Mouse (Mus musculus) gonadal fat pad, adult 2 months (tissue): Measurements from ENCODE around the gene Lime1. TPM values are rescaled to one million over a fixed set of nuclear protein-coding genes. Genes with fewer than 3 reads are reported as not detected.

ENCODE experiments used
- DNase-seq: peaks from one replicate; pipeline ENCODE4 v3.0.0-alpha.2; 2012; ENCODE audit warnings: low read depth
- polyA plus RNA-seq: library from polyadenylated mRNA; depleted of rRNA; stranded (reverse); fragments of >200 nt; gene quantifications from 2 replicates; pipeline ENCODE4 v1.2.3, GENCODE M21; 2012; rRNA removed

Lime1 gene
- polyA plus RNA-seq = 38.2 and 50.2 TPM in 2 replicates

DNA sequence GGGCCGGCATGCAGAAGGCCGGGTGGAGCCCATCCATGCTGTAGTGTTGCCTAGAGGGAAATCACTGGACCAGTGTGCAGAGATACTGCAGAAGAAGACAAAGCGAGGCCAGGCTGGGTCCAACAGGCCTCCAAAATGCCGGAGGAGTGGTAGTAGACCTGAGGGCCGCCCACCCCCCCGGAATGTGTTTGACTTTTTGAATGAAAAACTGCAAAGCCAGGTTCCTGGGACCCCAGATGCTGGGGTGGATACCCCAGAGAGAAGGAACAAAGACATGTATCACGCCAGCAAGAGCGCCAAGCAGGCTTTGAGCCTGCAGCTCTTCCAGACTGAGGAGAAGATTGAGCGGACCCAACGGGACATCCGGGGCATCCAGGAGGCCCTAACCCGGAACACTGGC lies at the start of gene Lime1:
Gene Lime1 (plus strand): TSS at position 301 of the 400 bp plus-strand sequence.
- no peak for DNase-seq

DNA sequence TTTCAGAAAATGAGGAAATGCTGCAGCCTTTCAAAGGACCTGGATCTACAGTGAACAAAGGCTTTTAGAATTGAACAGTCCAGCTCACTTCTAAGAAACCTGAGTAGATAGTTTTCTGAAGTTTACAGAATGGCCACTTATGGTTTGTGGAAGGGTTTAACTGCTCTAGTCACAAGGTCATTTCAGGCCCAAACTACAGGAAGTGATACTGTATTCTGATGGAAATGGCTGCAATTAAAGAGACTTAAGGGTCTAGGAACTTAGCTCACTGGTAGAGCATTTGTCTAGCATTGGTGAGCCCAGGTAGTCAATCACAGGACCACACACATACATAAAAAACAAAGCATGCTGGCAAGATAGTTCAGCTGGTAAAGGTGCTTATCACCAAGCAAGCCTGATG lies 47.3 kb upstream of the Lime1 start:
- no peak for DNase-seq

DNA sequence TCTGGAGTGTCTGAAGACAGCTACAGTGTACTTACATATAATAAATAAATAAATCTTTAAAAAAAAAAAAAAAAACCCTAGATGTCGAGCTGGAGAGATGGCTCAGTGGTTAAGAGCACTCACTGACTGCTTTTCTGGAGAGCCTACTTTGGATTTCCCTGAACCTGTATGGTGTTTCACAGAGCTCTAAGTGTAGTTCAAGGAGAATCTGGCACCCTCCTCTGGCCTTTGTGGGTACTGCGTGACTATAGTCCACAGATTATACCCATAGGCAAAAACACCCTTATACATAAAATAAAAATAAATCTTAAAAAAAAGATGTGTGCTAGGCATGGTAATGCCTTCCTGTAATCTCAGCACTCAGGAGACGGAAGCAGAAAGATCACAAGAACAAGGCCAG lies 45.9 kb upstream of the Lime1 start:
- DNase-seq = no peak

DNA sequence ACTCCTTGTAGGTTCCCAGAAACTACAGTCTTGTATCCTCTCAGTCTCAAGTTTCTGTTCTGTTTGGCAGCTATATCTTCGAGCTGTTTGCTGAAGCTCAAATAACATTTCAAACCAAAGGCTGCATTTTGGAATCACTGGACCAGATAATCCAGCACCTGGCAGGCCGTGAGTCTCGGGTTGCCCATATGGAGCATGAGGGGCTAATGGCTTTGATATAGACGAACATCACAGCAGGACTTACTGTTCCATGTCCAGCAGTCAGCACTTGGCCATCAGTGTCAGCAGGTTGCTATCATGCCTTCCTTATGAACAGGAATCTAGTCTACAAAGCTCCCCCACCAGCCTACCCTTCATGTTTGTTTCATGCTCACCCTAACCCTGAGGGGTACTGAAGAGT lies 39.5 kb upstream of the Lime1 start:
- DNase-seq = no peak

DNA sequence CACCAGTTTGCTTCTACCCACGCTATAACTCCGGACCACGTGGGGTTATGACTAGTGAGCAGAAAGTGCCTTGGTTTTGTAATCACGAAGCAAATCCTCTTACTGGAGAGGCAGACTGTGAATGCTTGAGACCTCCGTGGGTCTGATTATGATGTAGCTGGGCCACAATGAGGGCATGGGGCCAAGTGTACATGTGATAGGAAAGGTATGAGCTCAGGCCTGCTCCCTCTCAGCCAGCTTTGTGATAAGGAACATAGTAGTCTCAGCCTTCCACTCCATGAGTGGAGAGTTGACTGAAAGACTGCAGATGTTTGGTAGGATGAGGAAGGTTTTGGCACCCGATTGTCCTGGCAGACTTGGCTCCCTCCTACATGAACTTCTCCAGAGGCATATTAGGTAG lies 37.1 kb upstream of the Lime1 start:
- DNase-seq = no peak

DNA sequence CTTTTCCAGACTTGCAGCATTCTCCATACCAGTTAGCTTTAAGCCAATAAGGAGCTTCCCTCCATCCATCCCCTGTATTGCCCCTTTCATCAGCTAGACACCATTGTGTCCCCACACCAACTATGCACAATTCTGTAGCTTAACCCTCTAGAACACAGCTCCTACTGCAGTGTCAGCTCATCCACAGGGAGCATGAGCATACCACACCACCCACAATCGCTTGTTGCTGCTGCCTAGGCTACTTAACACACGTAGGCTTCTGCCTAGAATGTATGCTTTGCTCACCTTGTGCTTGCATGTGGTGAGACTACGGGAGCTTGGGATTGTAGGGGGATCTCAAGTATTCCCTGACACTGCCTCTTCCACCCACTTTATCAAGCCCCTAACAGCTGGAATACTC lies 23.1 kb upstream of the Lime1 start:
- DNase-seq = no peak

DNA sequence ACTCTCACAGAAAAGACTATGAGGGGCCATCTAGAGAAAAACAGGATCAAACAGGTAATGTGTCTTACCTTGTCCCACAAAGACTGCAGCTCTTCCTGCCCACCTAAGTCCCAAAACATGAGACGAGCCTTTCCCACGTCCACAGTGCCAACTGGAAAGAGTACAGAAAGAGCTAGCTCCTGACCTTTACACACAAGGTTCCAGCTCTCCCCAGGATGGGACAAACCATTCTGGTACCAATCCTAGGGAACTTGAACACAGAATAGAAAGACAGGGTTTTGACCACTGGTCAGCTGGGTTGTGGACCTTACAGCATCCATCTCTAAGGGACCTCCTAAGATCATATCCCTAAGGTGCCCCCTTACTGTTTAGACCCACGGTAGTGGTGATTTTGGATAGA lies 15.9 kb upstream of the Lime1 start:
- DNase-seq = no peak

DNA sequence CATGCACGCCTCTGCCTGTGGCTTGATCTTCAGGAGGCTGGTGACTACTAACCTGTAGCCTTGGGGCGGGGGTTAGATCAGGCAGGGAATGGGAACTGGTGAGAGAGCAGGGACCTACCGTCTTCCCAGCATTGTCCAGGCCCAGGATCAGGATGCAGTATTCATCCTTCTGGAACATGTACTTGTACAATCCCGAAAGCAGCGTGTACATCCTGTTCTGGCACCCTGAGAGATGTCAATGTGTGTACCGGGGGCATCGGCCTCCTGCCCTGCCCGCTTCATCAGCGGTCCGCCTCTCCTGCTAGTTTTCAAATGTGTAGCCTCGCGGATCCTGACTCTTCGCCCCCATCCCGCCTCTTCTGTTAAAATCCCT lies 15.4 kb upstream of the Lime1 start:
- DNase-seq = no peak

DNA sequence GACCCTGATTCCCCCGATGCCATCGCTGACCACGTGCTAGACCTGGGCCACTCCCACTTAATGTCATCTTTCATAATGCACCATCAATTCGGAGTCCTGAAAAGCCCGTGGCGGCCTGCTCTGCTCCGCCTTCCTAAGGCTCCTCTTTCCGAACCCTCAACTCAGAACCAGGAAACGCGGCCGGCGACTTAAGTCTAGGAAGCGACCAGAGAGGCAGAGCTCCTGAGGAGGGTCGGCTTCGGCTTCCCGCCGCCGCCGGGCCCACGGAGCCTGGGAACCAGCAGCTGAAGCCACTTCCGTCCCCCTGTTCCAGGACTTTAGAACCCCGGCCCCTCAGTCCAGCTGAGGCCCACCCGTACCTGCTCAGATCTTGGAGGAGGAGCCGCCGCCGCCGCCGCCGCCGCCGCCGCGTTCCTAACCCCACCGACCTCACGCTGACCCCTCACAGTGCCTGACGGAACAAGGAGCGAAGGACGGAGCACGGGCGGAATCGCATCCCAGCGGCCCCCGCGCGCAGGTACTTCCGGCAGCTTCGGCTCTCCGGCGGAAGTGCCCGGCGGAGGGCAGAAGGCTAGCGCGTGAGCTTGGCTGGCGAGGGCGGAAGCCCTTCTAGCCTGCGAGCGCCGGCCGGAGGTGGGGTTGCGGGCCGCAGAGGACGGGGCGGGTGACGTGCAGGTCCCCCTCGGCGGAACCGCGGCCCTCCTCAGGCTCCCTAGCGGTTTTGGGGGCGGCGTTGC lies 14.8 kb upstream of the Lime1 start, which contains the start of the genes Zgpat and Arfrp1:
Gene Zgpat (plus strand): TSS at position 69 of the 737 bp plus-strand sequence.
Gene Arfrp1 (minus strand): TSS at position 545 of the 737 bp plus-strand sequence.
- DNase-seq = no peak

DNA sequence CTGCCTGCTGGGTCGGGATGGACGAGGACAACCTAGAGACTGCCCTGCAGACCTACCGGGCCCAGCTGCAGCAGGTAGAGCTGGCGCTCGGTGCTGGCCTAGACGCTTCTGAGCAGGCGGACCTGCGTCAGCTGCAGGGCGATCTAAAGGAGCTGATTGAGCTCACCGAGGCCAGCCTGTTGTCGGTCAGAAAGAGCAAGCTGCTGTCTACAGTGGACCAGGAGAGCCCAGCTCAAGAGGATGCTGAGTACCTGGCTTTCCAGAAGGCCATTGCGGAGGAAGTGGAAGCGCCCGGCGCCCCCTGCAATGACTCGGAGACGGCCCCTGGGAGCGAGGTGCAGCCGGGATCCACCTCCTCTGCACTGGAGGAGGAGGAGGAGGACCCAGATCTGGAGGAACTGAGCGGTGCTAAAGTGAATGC lies 14.2 kb upstream of the Lime1 start:
- DNase-seq = no peak

DNA sequence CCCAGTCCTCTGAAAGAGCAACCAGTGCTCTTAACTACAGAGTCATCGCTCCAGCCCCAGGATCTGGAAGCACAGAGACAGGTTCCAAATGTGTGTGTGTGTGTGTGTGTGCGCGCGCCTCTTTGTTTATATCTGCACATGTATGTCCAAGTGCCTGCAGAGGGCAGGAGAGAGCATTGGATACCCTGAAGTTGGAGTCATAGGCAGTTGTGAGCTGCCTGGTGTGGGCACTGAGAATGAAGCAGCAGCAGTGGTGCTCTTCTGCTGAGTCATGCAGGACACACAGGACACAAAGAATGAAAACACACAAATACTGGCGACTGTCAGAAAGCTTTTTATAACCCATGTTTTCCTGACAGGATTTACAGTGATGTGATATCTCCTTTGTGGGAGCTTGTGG lies 9.9 kb upstream of the Lime1 start:
- DNase-seq = no peak

DNA sequence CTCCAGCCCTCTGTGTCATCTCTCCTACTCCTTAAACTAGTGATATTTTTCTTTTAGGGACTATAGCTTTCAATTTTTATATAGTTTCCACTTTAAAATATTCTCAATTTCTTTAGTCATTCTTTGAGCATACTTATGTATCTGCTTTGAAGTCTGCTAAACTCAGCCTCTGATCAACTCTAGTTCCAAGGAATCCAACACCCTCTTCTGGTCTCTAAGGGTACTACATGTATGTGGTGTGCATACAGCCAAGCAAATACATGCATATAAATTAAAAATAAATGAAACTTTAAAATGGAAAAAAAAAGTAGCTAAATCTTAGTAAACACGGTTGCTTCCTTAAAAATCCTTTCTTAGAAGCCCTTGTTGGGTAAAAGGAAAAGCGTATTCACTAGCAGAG lies 4.1 kb upstream of the Lime1 start:
- DNase-seq = no peak

DNA sequence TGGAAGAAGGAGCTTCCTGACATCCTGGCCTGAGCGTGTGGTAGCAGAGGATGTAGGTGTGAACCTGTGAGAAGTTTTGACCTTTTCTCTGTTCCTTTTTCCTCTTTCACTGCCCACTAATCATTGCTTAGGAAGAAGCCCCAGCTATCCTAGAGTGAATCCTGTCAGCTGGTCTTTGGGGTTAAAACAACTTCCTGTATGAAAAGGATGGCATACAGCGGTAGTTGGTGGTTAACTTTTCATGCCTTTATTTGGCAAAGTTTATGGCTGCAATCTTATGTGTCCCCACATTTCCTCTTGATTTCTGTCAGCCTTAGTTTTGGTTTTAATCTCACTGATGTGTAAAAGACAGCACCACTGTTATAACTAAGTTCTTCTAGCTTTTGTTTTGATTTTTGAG lies 2.6 kb upstream of the Lime1 start:
- no peak for DNase-seq

DNA sequence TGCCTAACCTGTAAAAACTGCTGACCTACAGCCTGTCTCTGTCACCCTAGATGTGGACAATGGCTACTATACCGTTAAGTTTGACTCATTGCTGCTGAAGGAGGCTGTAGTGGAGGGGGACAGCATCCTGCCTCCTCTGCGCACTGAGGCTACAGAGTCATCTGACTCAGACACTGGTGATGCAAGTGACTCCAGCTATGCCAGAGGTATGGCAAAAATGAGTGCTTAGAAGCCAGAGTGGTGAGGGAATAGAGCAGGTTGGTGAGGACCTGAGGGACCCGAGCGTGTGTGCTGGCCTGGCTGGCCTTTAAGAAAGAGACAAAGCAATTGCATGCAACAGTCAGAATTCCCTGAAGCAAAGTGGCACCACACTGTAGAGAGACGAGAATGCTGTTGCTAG lies 1.2 kb upstream of the Lime1 start:
- DNase-seq = no peak

DNA sequence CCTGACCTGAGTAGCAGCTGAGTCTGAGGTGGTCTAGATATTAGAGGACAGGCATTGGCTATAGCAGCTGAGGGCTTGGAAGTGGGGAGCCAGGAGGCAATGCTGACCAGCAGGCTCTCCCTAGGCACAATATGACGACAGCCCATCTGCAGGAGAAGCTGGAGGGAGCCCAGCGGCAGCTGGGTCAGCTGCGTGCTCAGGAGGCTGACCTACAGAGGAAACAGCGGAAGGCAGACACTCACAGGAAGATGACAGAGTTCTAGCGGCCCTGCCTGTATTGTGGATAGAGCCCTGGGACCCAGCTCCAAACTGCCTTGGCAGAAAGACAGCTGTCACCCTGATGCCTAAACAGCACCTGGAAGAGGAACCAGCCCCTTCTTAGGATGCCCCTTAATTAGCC lies 373 bp downstream of the Lime1 start:
- DNase-seq = no peak

DNA sequence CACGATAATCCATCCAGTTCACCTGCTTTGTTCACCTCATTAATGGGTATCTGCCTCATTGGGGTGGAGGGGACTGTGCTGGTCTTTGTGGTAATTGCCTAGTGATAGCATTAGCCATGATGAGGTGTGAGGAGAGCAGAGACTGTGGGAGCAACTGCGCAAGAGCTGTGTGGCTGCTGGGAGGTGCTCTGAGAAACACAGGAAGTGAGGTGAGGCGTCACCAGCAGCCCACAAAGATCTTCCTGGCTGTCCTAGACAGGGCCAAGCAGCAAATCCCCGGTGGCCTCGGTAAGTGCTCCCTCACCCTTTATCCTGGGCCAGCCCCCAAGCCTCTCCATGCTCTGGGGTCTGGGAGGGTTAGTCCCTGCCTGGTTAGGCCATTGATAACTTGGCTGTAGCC lies 1.2 kb downstream of the Lime1 start:
- no peak for DNase-seq

DNA sequence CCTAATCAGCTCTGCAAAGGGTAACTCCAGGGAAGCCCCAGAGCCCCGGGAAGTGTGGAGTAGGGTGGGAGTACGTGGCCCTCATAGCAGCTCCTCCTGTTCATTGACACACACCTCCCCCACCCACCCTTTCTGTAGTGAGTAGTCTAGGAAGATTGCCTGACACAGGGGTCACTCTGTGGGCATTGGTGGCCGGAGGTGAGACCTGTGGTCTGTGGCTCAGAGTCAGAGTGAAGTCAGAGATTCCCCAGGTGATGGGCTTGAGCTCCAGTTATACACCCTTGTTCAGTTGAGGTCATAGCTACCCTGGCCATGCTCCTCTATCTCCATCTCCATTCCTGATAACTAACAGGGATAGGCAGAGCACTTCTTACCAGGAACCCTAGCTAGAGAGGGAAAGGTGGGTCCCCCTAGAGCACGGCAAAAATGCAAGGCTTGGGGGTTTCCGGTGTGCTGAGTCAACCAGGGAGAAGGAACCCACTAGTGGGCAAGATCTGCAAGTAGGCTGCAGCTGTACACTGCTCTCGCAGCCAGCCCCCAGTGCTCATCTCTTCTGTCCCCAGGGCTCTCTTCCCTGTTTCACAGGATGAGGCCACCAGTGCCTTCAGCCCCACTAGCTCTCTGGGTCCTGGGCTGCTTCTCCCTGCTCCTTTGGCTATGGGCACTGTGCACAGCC lies 1.9 kb downstream of the Lime1 start:
- DNase-seq = no peak

DNA sequence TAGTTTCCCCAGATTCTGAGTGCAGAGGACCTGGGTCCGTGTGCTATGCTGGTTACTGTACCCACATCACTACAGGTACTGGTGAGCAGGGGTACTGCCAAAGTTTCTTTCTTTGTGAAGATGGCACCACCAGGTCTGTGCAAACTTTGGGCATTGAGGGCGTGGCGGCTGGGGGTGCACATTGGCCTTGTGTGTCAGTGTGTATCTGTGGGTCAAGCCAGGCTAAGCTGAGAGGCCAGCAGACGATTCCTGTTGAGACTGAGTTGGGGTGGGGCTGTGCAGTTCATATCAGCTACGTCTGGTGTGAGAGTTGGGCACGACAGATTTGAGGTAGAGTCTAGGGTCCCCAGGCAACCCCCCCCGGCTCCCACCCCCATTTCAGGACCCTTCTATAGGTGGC lies 4.6 kb downstream of the Lime1 start:
- no peak for DNase-seq

DNA sequence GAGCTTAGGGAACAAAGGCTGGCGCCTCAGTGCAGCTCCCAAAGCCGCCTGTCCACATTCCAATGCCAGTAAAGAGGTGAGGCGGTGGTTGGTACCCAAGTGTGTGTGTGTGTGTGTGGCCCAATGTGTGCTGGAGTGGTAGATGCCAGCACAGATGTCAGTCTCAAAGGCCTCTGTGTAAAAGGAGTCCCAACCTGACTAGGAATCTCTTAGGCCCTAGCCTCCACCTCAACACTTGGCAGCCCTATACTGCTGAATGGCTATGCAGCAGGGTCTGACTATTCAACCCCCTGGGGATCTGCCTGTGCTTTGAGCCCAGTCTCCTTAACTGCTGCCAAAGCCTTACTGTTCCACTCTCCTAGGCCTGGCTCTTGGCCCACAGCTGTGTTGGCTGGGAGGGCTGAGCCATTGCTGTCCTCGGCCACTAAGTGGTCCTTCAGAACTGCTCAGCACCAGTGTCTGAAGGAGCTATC lies 5.1 kb downstream of the Lime1 start:
- DNase-seq = no peak

DNA sequence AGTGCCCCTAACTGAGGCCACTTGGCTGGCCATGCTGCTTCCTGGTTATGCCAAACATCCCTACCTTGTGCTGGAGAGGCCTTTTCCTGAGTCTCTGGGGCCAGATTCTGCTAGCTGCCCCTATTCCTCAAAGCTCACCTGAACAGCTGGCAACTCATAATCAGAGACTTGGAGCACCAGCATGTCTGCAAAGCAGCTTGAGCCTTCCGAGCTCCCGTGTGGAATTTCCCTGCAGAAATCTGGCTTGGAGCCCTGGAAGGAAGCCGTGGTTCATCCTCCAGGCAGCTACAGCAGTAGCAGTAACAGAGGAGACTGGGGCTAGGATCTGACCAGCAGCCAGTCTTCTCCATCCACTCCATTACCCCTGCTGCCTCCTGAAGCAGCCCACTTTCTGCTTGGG lies 6.0 kb downstream of the Lime1 start:
- DNase-seq = no peak

DNA sequence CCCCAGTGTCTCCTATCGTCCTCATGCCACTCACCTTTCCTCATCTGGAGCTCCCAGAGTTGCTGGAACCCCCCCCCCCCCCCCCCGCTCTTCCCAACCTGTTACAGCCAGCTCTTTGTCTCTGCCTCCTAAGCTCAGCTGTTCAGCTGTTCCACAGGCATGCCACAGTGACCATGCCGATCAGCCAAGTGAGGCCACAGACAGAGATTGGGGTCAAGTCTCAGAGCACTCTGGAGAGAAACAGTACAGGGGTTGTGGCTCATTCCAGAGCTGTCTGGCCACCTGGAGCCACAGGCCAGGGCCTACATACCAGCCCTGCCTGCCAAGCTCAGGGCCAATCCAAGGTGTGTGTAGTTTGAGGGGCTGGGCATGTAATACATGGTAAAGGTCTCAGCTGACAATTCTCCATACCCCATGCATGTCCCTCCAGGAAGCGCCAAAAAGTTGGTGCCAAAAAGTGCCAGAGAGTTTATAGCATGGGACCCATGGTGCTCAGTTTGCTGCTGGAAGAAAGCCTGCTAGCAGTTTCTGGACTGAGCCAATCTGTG lies 6.9 kb downstream of the Lime1 start:
- DNase-seq = no peak

DNA sequence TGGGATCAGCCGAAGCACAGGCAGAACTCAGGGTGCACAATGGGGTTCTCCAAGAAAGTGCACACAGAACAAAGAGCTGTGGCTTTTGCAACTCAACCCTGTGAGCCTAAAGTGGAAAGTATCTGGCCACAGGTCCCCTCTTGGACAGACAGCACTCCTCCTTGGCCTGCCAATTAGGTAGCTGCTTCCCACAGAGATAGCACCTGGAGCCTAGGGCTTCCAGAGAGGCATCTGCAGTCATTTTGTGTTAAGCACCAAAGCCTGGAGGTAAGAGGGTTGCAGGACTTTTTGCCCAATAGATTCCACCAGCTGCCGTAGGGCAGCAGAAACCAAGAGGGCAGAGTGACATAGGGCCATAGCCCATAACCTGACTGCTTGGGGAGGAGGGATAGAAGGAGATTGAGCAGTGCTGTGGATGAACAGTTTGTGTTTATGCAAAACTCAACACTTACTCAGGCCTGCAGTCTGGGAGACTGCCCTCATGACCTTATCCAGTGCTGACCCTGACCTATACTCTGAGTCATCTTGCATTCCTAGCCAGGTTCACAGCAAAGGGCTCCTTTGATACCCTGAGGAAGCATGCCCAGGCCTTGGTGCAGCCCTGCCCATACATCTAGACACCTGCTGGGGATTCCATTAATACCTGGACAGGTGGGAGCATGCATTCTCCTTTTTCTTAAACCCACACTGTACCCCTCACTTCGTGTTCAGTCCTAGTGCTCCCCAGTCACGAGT lies 10.4 kb downstream of the Lime1 start:
- DNase-seq = no peak
